Comparison of ENCODE assay signal across 8 mouse cellular contexts in genomic region chr1:87041814-87042438, GRCm38 (mm10). TPM values are rescaled to one million over a fixed set of nuclear protein-coding genes. Genes with fewer than 3 reads are reported as not detected.
DNase-seq lines count a peak whose midpoint lies in the region; ATAC-seq and TF ChIP-seq lines count a peak whose summit lies in the region.

No protein-coding gene starts in this region.

- H3K4me1 ChIP-seq in G1E (ENCODE audit: insufficient read depth, low read depth, low read length): peaks cover 11% of the 10 kb centered on the region
- 0 out of 2 replicates have a peak, but pooled peaks cover 5% of the 10 kb centered on the region for H3K4me1 ChIP-seq in forebrain, embryonic 12.5 days
- no peaks in the 10 kb centered on the region for H3K4me1 ChIP-seq in lung, adult 2 months (ENCODE audit: control insufficient read depth, insufficient read depth, low read length)

- H3K36me3 ChIP-seq in G1E (replicated peaks): peaks cover 38% of the 10 kb centered on the region
- peaks cover 6% of the 10 kb centered on the region; the same call in 1 of the 2 replicates for H3K36me3 ChIP-seq in forebrain, embryonic 12.5 days (replicated peaks)

- ATAC-seq in G1E (ENCODE audit: extremely low read depth, insufficient number of reproducible peaks, low FRiP score, poor library complexity, severe bottlenecking): no peak; the same call in 1 of the 2 replicates
- peak; percentile 78 for ATAC-seq in forebrain, embryonic 12.5 days (ENCODE audit: low FRiP score)
- peak; percentile 49 to 62; a peak in 2 of 4 replicates for ATAC-seq in hematopoietic stem cell, adult 5-6 weeks (replicated peaks in 1 of 2; ENCODE audit: insufficient read depth in 1 of 2, low FRiP score in 2 of 2, low TSS enrichment in 1 of 2, low read depth in 1 of 2, poor library complexity in 2 of 2, severe bottlenecking in 2 of 2)

- H3K4me2 ChIP-seq in forebrain, embryonic 12.5 days: no peak overlapping the region

- H3K4me3 ChIP-seq in G1E (ENCODE audit: low read depth, low read length): no peak overlapping the region
- H3K4me3 ChIP-seq in forebrain, embryonic 12.5 days (replicated peaks): no peak overlapping the region
- no peak overlapping the region for H3K4me3 ChIP-seq in lung, adult 2 months (replicated peaks; ENCODE audit: extremely low read depth, low read depth, low read length)

- H3K9me3 ChIP-seq in G1E (replicated peaks): no peaks in the 10 kb centered on the region
- no peaks in the 10 kb centered on the region for H3K9me3 ChIP-seq in forebrain, embryonic 12.5 days

- peak; percentile 45 for DNase-seq in G1E (ENCODE audit: low spot score)
- DNase-seq in c-Kit-positive CD71-positive TER-119-positive erythroid progenitor cells, embryonic 14.5 days (ENCODE audit: low spot score): peak; percentile 48
- DNase-seq in layer of hippocampus, adult 18-20 months (ENCODE audit: low spot score in 2 of 2): peak; percentile 53 to 87
- peak; percentile 68 for DNase-seq in lung, adult 2 months
- DNase-seq in ovary, postnatal 36 days (ENCODE audit: low spot score): peak; percentile 77
- DNase-seq in urinary bladder, postnatal 14 days (ENCODE audit: low spot score): peak; percentile 78

- 0% methylated on average over 1 of the region's 1 CpGs for WGBS in forebrain, embryonic 12.5 days
- WGBS in lung, adult 2 months: 0% methylated on average over 1 of the region's 1 CpGs

- no peak for TF ChIP-seq POLR2A in lung, adult 2 months (IDR thresholded peaks at IDR 0.05; ENCODE audit: borderline replicate concordance, extremely low read depth, low read depth, low read length)

- H3K27me3 ChIP-seq in G1E (ENCODE audit: insufficient read depth, low read length): no peaks in the 10 kb centered on the region
- no peaks in the 10 kb centered on the region for H3K27me3 ChIP-seq in forebrain, embryonic 12.5 days

- peak; percentile 96 for TF ChIP-seq CTCF in G1E (IDR thresholded peaks at IDR 0.05; ENCODE audit: low read depth, low read length)
- TF ChIP-seq CTCF in lung, adult 2 months (IDR thresholded peaks at IDR 0.05; ENCODE audit: insufficient read depth, low read length): peak; percentile 89

- H3K9ac ChIP-seq in forebrain, embryonic 12.5 days: no peak overlapping the region

- no peak overlapping the region for H3K27ac ChIP-seq in forebrain, embryonic 12.5 days

RNA-seq across cellular contexts. Expression of gene Alppl2, which starts 47.8 kb away (rescaled TPM):
- not detected in 2 replicates for total RNA-seq in G1E (2014; fragmentation: Nextera tagmentation)
- not detected in 2 replicates for total RNA-seq in G1E (2017)
- polyA plus RNA-seq in G1E (2012): not detected in 2 replicates
- not detected in 2 replicates for polyA plus RNA-seq in forebrain, embryonic 12.5 days (2016; fragmentation: Nextera tagmentation; extraction: Ambion mirVana)
- total RNA-seq in hematopoietic stem cell, adult 5-6 weeks (2017): not detected in 2 replicates
- total RNA-seq in layer of hippocampus, adult 18-20 months (2021): not detected
- polyA plus RNA-seq in lung, adult 2 months (2012; rRNA removed): 0.07 TPM in 1 of 2 replicates, not detected in the other

RNA-seq across cellular contexts. Expression of gene Alpi, which starts 59.5 kb away (rescaled TPM):
- total RNA-seq in G1E (2014; fragmentation: Nextera tagmentation): not detected in 2 replicates
- total RNA-seq in G1E (2017): 0.06 TPM in 1 of 2 replicates, not detected in the other
- polyA plus RNA-seq in G1E (2012): not detected in 2 replicates
- polyA plus RNA-seq in forebrain, embryonic 12.5 days (2016; fragmentation: Nextera tagmentation; extraction: Ambion mirVana): not detected in 2 replicates
- not detected in 2 replicates for total RNA-seq in hematopoietic stem cell, adult 5-6 weeks (2017)
- total RNA-seq in layer of hippocampus, adult 18-20 months (2021): not detected
- polyA plus RNA-seq in lung, adult 2 months (2012; rRNA removed): 0.42 TPM in 1 of 2 replicates, not detected in the other
